Mouse (Mus musculus): ENCODE data around the gene Ptn. TPM values are rescaled to one million over a fixed set of nuclear protein-coding genes. Genes with fewer than 3 reads are reported as not detected.
A peak's percentile ranks its signal among the peaks of the same experiment; 100 is the strongest.
"Not testable (repeated sequence)": the region's sequence is repeated elsewhere in the genome, so short reads cannot be mapped to it uniquely, and the experiment has no call there.

Ptn gene
- total RNA-seq, 2 experiments from 2014 or later = 48.4 to 57.8 TPM

- no peak for DNase-seq
Measured at GRCm38 (mm10) chr6:36755001-36755885, 54.8 kb downstream of the Ptn start.

- no peak for DNase-seq
Measured at GRCm38 (mm10) chr6:36752887-36753286, 57.1 kb downstream of the Ptn start.

GRCm38 (mm10) chr6:36739811-36740210, 70.2 kb downstream of the Ptn start:
- DNase-seq = no peak

- DNase-seq = no peak
Measured at GRCm38 (mm10) chr6:36736763-36737162, 73.3 kb downstream of the Ptn start.

GRCm38 (mm10) chr6:36735622-36736021, 74.4 kb downstream of the Ptn start:
- DNase-seq = not testable (repeated sequence)

- not testable (repeated sequence) for DNase-seq
Measured at GRCm38 (mm10) chr6:36729811-36730210, 80.2 kb downstream of the Ptn start.

GRCm38 (mm10) chr6:36728079-36728478, 81.9 kb downstream of the Ptn start:
- DNase-seq = peak; percentile 14

GRCm38 (mm10) chr6:36725509-36726160, 84.4 kb downstream of the Ptn start:
- no peak for DNase-seq

- DNase-seq = peak; percentile 9
Measured at GRCm38 (mm10) chr6:36722769-36723549, 87.1 kb downstream of the Ptn start.

GRCm38 (mm10) chr6:36713329-36713728, 96.7 kb downstream of the Ptn start:
- no peak for DNase-seq

GRCm38 (mm10) chr6:36695481-36695880, 114.5 kb downstream of the Ptn start:
- DNase-seq = no peak

- DNase-seq = peak; percentile 28
Measured at GRCm38 (mm10) chr6:36691497-36691896, 118.5 kb downstream of the Ptn start.

GRCm38 (mm10) chr6:36690941-36691340, 119.1 kb downstream of the Ptn start:
- DNase-seq = no peak

GRCm38 (mm10) chr6:36676710-36677691, 133.0 kb downstream of the Ptn start:
- DNase-seq = no peak

- no peak for DNase-seq
Measured at GRCm38 (mm10) chr6:36672399-36673221, 137.4 kb downstream of the Ptn start.

- no peak for DNase-seq
Measured at GRCm38 (mm10) chr6:36671274-36671673, 138.7 kb downstream of the Ptn start.
